Mouse (Mus musculus) ES-Bruce4 (cell line): Measurements from ENCODE around the gene Cox7c. TPM values are rescaled to one million over a fixed set of nuclear protein-coding genes. Genes with fewer than 3 reads are reported as not detected.
"Not testable (repeated sequence)": the region's sequence is repeated elsewhere in the genome, so short reads cannot be mapped to it uniquely, and the experiment has no call there.

Experiments used
- H3K27ac ChIP-seq: 2 replicates; pipeline ENCODE4 v1.5.1; 2012; ENCODE audit warnings: low read length, inconsistent platforms; ENCODE audit not compliant: insufficient read depth
- H3K27me3 ChIP-seq: 2 replicates; pipeline ENCODE4 v1.6.1; 2012; ENCODE audit warnings: mild to moderate bottlenecking, low read length, inconsistent platforms; ENCODE audit not compliant: control insufficient read depth, poor library complexity, insufficient read depth, severe bottlenecking
- H3K36me3 ChIP-seq: 2 replicates; pipeline ENCODE4 v1.6.1; 2012; ENCODE audit warnings: inconsistent platforms, mild to moderate bottlenecking, low read length, moderate library complexity; ENCODE audit not compliant: control insufficient read depth, poor library complexity, insufficient read depth, severe bottlenecking
- H3K4me1 ChIP-seq: one replicate; pipeline ENCODE4 v1.8.1; 2011; ENCODE audit warnings: low read length; ENCODE audit not compliant: control insufficient read depth, insufficient read depth
- H3K4me3 ChIP-seq: 2 replicates; pipeline ENCODE4 v1.5.1; 2011; ENCODE audit warnings: low read depth, mild to moderate bottlenecking, low read length
- H3K9ac ChIP-seq: 2 replicates; pipeline ENCODE4 v1.6.1; 2012; ENCODE audit warnings: low read depth, mild to moderate bottlenecking, inconsistent platforms; ENCODE audit not compliant: poor library complexity, severe bottlenecking
- H3K9me3 ChIP-seq: replicated peaks from 2 replicates; pipeline ENCODE4 v1.6.1; 2012; ENCODE audit warnings: mild to moderate bottlenecking, low read length, inconsistent platforms; ENCODE audit not compliant: control insufficient read depth, poor library complexity, insufficient read depth, severe bottlenecking
- CTCF ChIP-seq: IDR thresholded peaks from one replicate; pipeline ENCODE4 v1.8.1; 2011; ENCODE audit warnings: low read depth, low read length
- EP300 ChIP-seq: IDR thresholded peaks from 2 replicates; pipeline ENCODE4 v1.6.1; 2011; ENCODE audit warnings: low read depth, low read length; ENCODE audit not compliant: insufficient read depth
- POLR2A ChIP-seq: IDR thresholded peaks from one replicate; pipeline ENCODE4 v1.8.1; 2011; ENCODE audit warnings: low read length; ENCODE audit not compliant: insufficient read depth
- polyA plus RNA-seq: library from polyadenylated mRNA; stranded (reverse); fragments of >200 nt; gene quantifications from 2 replicates; pipeline ENCODE4 v1.2.4, GENCODE M21; 2011; ENCODE audit warnings: low read depth; ENCODE audit not compliant: missing spikeins, insufficient read depth, insufficient read length

The Cox7c gene
- polyA plus RNA-seq = 505 and 579 TPM in 2 replicates

- TF ChIP-seq EP300 (no peak), POLR2A (no peak)
- H3K4me1 ChIP-seq = no peaks in the 10 kb centered on the region
- no peaks in the 10 kb centered on the region for H3K27me3 ChIP-seq
These were observed at the start of gene Cox7c for GRCm38 (mm10) chr13:86046254-86046951. Gene Cox7c (minus strand): TSS chr13:86046904.

GRCm38 (mm10) chr13:86068011-86068724 is 21.5 kb upstream of the Cox7c start:
- Histone ChIP-seq H3K27me3 (no peaks in the 10 kb centered on the region), H3K27ac (no peak overlapping the region), H3K36me3 (no peaks in the 10 kb centered on the region), H3K4me3 (no peak overlapping the region), H3K4me1 (no peaks in the 10 kb centered on the region), H3K9me3 (no peaks in the 10 kb centered on the region), H3K9ac (no peak overlapping the region)
- TF ChIP-seq CTCF (no peak), POLR2A (no peak), EP300 (no peak)

More at GRCm38 (mm10) chr13:86046254-86046951, at the start of gene Cox7c:
- peak within 1 kb of the TSS; percentile 91 for H3K4me3 ChIP-seq
- peak within 1 kb of the TSS; percentile 60; the same call in 1 of the 2 replicates for H3K27ac ChIP-seq
- peak within 1 kb of the TSS; percentile 90 for H3K9ac ChIP-seq
- peaks cover 24% of the 10 kb centered on the region for H3K36me3 ChIP-seq
- no peaks in the 10 kb centered on the region; the same call in 1 of the 2 replicates for H3K9me3 ChIP-seq

DNA sequence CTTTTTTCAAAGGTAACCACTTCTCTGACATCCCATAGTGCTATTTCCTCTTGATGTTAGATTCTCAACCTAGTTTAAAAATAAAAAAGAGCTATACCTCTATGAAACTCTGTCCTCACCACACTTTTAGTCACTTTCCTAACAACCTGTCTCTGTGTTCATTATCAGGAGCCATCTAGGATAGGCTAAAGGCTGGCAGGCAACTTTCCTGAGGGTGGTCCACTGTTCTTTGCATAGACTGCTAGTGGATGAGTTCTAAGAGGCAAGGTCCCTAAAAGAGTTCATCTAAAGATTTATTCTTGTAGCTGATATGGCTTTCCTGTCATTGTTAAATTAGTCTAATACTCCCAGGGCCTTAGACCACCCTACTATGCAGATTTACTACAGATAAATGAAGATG is 20.8 kb upstream of the Cox7c start:
- Histone ChIP-seq H3K9me3 (no peaks in the 10 kb centered on the region), H3K27me3 (no peaks in the 10 kb centered on the region), H3K4me1 (no peaks in the 10 kb centered on the region), H3K4me3 (no peak overlapping the region), H3K36me3 (no peaks in the 10 kb centered on the region), H3K27ac (no peak overlapping the region), H3K9ac (no peak overlapping the region)
- TF ChIP-seq EP300 (no peak), CTCF (no peak)

GRCm38 (mm10) chr13:86054091-86054490 is 7.4 kb upstream of the Cox7c start:
- 0 out of 2 replicates have a peak, but pooled peaks have one; percentile 50 for TF ChIP-seq EP300
- not testable (repeated sequence) for H3K36me3 ChIP-seq, H3K9me3 ChIP-seq, H3K27me3 ChIP-seq, H3K4me1 ChIP-seq
- peak overlapping the region; percentile 86 for H3K27ac ChIP-seq
- peak overlapping the region; percentile 75 for H3K9ac ChIP-seq
- H3K4me3 ChIP-seq = peak overlapping the region; percentile 99

DNA sequence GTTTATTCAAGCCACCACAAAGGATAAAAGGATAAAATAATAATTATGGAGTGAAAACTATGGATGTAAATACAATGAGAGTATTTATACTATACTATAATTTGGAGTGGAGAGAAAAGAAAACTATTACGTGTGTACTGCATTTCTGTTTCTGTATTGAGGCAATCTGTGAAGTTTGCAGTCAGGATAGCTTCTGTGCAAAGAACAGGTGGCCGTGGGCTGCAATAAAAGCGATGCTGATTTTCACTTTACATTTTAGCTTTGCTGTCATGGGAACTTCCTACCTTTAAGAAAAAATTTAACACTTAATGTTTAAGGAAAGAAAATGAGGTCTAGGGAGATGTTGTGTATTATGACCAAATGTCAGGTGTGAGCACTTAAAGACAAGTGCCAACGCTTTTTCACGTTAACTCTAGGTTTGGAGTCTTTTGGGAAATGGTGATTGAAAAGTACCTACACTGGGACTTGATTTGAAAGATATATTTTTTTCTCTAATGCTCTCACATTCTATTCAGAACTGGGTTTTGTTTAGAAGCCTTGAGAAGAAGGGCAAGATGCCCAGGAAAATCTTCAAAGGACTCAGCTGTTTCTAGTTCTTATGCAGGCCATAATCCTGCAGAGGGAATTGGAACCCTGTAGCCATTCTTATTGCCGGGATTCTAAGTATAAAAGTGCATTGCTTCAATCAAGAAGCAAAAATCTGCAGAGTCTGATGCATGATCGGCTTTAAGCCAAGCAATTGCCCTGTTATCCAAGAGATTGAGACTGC is 41.6 kb downstream of the Cox7c start:
- Histone ChIP-seq H3K4me1 (no peaks in the 10 kb centered on the region), H3K27ac (no peak overlapping the region), H3K9me3 (no peaks in the 10 kb centered on the region), H3K36me3 (no peaks in the 10 kb centered on the region), H3K4me3 (no peak overlapping the region), H3K9ac (no peak overlapping the region), H3K27me3 (no peaks in the 10 kb centered on the region)
- TF ChIP-seq CTCF (no peak), POLR2A (no peak), EP300 (no peak)
